Mouse (Mus musculus): Measurements from ENCODE around the gene 9530003J23Rik.
"Not testable (repeated sequence)": the region's sequence is repeated elsewhere in the genome, so short reads cannot be mapped to it uniquely, and the experiment has no call there.

The 9530003J23Rik gene

GRCm38 (mm10) chr10:117225094-117225493 is 13.4 kb downstream of the 9530003J23Rik start:
- no peak for DNase-seq (ENCODE audit: low read depth)

GRCm38 (mm10) chr10:117224102-117224990 is 14.2 kb downstream of the 9530003J23Rik start, which contains the start of gene Yeats4:
TSS of gene Yeats4 (minus strand) at chr10:117224507.
- DNase-seq (ENCODE audit: low read depth): peak; percentile 86

GRCm38 (mm10) chr10:117223758-117224101 is 14.8 kb downstream of the 9530003J23Rik start:
- DNase-seq (ENCODE audit: low read depth): no peak

- DNase-seq (ENCODE audit: low read depth): no peak
Measured at GRCm38 (mm10) chr10:117222821-117223220, 15.7 kb downstream of the 9530003J23Rik start.

- no peak for DNase-seq (ENCODE audit: low read depth)
Measured at GRCm38 (mm10) chr10:117218351-117218750, 20.2 kb downstream of the 9530003J23Rik start.

- no peak for DNase-seq (ENCODE audit: low read depth)
Measured at GRCm38 (mm10) chr10:117217246-117217840, 21.2 kb downstream of the 9530003J23Rik start.

- no peak for DNase-seq (ENCODE audit: low read depth)
Measured at GRCm38 (mm10) chr10:117216793-117217192, 21.7 kb downstream of the 9530003J23Rik start.

- no peak for DNase-seq (ENCODE audit: low read depth)
Measured at GRCm38 (mm10) chr10:117216132-117216495, 22.4 kb downstream of the 9530003J23Rik start.

GRCm38 (mm10) chr10:117215409-117216131 is 22.9 kb downstream of the 9530003J23Rik start:
- DNase-seq (ENCODE audit: low read depth): no peak

GRCm38 (mm10) chr10:117211023-117211422 is 27.5 kb downstream of the 9530003J23Rik start:
- DNase-seq (ENCODE audit: low read depth): no peak

- peak; percentile 40 for DNase-seq (ENCODE audit: low read depth)
Measured at GRCm38 (mm10) chr10:117209469-117209938, 29.0 kb downstream of the 9530003J23Rik start.

- not testable (repeated sequence) for DNase-seq (ENCODE audit: low read depth)
Measured at GRCm38 (mm10) chr10:117208787-117209186, 29.7 kb downstream of the 9530003J23Rik start.

- no peak for DNase-seq (ENCODE audit: low read depth)
Measured at GRCm38 (mm10) chr10:117208221-117208620, 30.3 kb downstream of the 9530003J23Rik start.

- no peak for DNase-seq (ENCODE audit: low read depth)
Measured at GRCm38 (mm10) chr10:117206070-117206469, 32.4 kb downstream of the 9530003J23Rik start.

- peak; percentile 69 for DNase-seq (ENCODE audit: low read depth)
Measured at GRCm38 (mm10) chr10:117203558-117203981, 34.9 kb downstream of the 9530003J23Rik start.

- no peak for DNase-seq (ENCODE audit: low read depth)
Measured at GRCm38 (mm10) chr10:117202981-117203557, 35.4 kb downstream of the 9530003J23Rik start.

GRCm38 (mm10) chr10:117199701-117200100 is 38.8 kb downstream of the 9530003J23Rik start:
- no peak for DNase-seq (ENCODE audit: low read depth)

GRCm38 (mm10) chr10:117196696-117197095 is 41.8 kb downstream of the 9530003J23Rik start:
- no peak for DNase-seq (ENCODE audit: low read depth)

GRCm38 (mm10) chr10:117195748-117196147 is 42.8 kb downstream of the 9530003J23Rik start:
- DNase-seq (ENCODE audit: low read depth): no peak

- no peak for DNase-seq (ENCODE audit: low read depth)
Measured at GRCm38 (mm10) chr10:117195005-117195404, 43.5 kb downstream of the 9530003J23Rik start.

GRCm38 (mm10) chr10:117193364-117193763 is 45.1 kb downstream of the 9530003J23Rik start:
- DNase-seq (ENCODE audit: low read depth): no peak

Measured in fibroblast of lung, adult 2 months (primary cell).